Mouse (Mus musculus): Measurements from ENCODE around the gene Mdga1. TPM values are rescaled to one million over a fixed set of nuclear protein-coding genes. Genes with fewer than 3 reads are reported as not detected.

Mdga1 gene
- total RNA-seq, 2 experiments from 2014 or later, result 0.58 to 2.4 TPM

- no peak for ATAC-seq (replicated peaks; ENCODE audit: low FRiP score, poor library complexity, severe bottlenecking)
These were observed 80.6 kb downstream of the Mdga1 start for GRCm38 (mm10) chr17:29888981-29889980.

DNA sequence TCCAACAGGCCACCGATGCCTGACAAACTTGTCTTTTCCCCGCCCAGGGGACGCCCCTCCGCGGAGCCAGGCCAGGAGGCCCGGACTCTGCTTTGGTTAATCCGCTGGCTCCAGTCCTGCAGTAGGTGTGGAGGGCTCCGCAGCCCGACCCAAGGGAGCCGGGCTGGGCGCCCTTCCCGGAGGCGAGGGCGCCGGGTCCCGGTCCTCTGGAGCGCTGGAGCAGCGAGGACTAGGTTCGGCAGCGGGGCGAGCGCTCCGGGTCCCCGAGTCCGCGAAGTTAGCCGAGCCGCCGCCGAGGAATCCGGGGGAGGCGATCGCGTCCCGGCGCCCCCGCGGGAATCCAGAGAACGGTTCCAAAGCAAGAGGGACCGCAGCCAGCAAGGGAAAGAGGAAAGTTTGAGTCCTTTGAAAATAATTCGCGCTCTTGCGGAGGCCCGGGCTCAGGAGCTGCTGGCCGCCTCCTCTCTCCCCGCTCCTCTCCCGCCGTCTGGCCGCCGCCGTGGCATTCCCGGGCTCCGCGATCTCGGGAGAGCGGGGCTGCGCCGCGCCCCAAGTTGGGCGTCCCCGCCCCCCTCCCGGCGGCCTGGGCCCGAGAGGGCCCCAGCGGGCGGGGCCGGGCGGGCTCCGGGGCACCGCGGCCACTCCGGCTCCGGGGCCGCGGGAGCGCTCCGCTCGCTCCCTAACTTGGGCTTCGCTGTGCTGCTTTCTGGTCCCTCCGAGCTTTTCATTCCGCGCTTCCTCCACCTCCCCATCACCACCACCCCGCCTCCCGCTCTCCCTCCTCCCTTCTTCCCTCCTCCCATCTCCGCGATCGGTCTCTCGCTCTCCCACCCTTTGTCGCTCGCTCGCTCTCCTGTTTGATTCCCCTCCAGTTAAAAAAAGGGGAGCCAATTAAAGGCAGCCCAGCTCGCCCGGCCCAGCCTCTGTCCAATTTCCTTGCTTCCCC is 81.7 kb downstream of the Mdga1 start:
- ATAC-seq (replicated peaks; ENCODE audit: low FRiP score, poor library complexity, severe bottlenecking), result no peak

GRCm38 (mm10) chr17:29887271-29887880 is 82.5 kb downstream of the Mdga1 start:
- ATAC-seq (replicated peaks; ENCODE audit: low FRiP score, poor library complexity, severe bottlenecking), result no peak

DNA sequence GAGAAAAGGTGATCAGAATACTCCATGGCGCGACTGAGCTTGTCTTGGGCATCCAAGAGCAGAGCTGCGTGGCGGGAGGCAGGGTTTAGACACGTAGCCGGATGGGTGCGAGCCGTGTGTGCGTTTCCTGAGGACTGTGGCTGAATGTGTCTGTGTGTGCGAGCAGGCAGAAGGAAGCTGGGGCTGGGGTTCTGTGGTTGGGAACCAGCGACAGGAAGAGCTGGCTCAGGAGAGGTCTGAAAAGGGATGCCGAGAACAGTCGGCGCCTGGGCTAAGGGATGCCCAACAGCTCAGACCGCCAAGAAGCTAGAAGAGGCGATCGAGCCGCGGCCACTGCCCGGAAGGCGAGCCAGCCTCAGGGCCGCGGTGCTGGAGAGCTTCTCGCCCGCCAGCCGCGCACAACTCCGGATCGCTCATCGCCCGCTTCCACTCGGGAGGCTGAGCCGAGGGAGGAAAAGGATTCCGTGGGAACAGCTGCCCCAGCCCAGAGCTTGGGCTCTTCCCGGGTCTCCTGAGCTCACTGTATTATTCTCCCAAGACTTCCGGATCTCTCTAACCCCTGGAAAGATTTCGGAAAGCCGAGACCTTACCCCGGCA is 83.1 kb downstream of the Mdga1 start:
- no peak for ATAC-seq (replicated peaks; ENCODE audit: low FRiP score, poor library complexity, severe bottlenecking)

DNA sequence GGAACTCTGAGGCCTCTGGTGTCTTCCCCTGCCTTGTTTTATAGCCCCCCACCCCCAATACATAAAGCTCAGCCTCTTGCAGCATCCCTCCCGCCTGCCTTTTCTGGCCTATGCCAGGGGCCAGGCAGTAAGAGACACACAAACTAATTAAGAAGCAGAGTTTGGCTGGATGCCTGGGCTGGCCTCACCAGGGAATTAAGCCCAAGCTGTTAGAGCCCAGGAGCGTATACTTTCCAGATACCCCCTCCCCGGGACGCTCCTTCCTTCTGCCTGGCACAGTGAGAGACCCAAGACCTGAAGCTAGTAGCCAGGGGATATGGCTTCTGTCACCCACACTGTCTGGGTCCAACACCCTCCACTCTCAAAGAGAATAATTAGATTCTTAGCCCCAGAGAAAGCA is 83.8 kb downstream of the Mdga1 start:
- no peak for ATAC-seq (replicated peaks; ENCODE audit: low FRiP score, poor library complexity, severe bottlenecking)

DNA sequence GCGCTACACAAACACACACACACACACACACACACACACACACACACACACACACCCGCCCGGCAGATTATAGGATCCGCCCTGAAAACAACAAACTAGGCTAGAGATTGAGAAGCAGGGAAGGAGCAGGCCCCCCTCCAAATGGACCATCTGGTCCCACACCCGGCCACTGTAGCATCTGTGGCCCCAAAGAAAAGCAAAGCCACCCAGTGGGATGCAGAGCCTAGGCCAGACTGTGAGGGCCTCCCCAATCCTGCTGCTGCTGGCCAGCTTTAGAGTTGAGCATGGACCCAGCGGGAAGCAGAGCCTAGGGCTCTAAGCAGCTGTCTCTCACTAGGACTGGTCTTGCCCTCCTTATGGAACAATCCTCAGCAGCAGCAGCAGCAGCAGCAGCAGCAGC is 85.3 kb downstream of the Mdga1 start:
- no peak for ATAC-seq (replicated peaks; ENCODE audit: low FRiP score, poor library complexity, severe bottlenecking)

GRCm38 (mm10) chr17:29883351-29883750 is 86.5 kb downstream of the Mdga1 start:
- no peak for ATAC-seq (replicated peaks; ENCODE audit: low FRiP score, poor library complexity, severe bottlenecking)

DNA sequence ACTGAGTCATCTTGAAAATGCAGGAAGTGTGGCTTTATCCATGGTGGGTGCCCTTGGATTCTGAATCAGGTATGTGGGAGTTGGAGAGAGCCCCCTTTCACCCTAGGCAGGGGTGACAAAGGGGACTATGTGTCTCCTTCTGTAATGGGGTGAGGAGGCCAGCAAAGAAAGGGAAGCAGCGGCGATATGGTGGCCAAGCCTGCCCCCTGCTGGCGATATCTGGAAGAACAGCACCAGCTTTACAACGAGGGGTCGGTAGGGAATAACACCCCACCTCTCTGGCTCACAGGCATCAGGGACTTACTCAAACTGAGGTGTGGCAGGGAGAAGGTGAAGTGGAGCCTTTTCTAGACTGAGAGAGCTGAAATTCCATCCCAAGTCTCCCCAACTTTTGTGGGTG is 87.0 kb downstream of the Mdga1 start:
- ATAC-seq (replicated peaks; ENCODE audit: low FRiP score, poor library complexity, severe bottlenecking), result peak; percentile 74

DNA sequence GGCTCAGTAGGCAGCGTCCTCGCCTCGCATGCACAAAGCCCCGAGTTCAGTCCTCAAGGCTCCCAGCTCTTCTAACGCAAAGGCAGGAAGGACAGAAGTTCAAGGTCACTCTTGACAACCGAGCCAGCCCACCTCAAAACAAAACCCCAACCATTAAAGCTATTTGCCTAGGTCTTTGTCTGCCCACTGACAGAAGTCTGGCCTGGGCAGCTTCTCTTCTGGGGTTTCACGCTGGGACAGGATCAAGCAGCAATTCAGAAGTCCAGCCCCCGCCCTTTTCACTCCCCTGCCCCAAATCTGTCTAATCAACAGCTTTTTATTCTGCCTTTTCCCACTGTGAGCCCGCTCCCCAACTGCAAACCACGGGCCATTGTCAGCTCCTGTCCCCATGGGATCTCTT is 89.6 kb downstream of the Mdga1 start:
- no peak for ATAC-seq (replicated peaks; ENCODE audit: low FRiP score, poor library complexity, severe bottlenecking)

- no peak for ATAC-seq (replicated peaks; ENCODE audit: low FRiP score, poor library complexity, severe bottlenecking)
These were observed 90.9 kb downstream of the Mdga1 start for GRCm38 (mm10) chr17:29878990-29879389.

DNA sequence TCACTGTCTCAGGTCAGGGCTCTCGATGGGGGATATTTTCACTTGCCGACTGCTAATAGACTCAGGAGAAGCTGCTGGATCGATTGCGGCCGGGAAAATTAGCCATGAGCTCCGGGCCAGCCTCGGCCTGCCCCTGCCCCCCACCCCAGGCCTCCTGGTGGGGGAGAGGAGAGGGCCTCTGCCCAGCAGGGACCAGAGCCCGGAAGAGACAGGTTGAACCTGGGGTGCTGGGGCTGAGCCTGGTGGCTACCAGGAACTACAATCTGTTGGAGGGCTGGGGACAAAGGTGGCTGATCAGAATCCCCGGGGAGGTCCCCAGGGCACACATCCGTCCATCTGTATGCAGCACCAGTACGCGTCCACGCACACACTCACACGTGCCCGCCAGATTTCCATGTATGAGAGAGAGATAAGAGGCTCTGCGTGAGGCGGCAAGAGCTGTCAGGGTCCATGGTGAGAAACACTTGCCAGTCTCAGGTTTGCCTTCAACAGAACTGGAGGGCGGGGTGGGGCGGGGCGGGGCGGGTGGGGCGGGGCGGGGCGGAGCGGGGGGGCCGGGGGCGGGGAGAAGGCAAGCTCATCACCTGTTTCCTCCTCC is 95.7 kb downstream of the Mdga1 start:
- no peak for ATAC-seq (replicated peaks; ENCODE audit: low FRiP score, poor library complexity, severe bottlenecking)

GRCm38 (mm10) chr17:29873580-29874015 is 96.3 kb downstream of the Mdga1 start:
- no peak for ATAC-seq (replicated peaks; ENCODE audit: low FRiP score, poor library complexity, severe bottlenecking)

DNA sequence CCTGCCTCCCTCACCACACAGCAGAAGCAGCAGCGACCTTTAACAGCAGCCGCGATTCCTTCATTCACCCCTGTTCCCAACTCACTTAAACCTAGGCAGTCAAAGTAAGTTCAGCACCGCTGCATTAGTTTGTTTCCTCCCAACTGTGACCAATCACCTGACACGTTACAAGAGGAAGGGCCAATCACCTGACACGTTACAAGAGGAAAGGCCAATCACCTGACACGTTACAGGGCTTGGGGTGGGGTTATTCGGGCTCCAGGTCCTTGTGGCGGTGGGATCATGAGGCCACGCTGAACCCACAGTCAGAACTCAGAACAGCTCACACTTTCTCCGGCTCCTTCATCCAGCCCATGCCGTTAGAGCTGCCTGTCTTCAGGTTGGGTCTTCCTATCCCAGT is 99.6 kb downstream of the Mdga1 start:
- no peak for ATAC-seq (replicated peaks; ENCODE audit: low FRiP score, poor library complexity, severe bottlenecking)

DNA sequence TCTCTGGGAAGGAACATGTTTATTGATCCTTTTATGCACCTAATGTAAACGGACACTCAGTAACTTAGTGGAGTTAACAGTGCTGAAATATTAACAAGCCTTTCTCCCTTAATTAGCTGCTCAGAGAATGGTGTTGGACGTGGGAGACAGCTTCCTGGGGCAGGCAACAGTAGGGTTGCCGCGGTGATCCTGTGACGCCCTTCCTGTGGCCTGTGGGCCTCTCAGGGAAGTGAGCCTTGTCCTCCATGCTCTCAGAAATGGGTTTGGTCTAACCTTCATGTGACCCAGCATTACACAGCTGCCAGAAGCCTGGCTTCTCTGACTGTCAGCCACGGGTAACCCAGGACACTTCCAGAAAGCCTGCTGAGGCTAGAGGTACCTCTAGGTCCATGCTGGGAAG is 104.0 kb downstream of the Mdga1 start:
- ATAC-seq (replicated peaks; ENCODE audit: low FRiP score, poor library complexity, severe bottlenecking), result no peak

GRCm38 (mm10) chr17:29864440-29864839 is 105.4 kb downstream of the Mdga1 start:
- ATAC-seq (replicated peaks; ENCODE audit: low FRiP score, poor library complexity, severe bottlenecking), result no peak

DNA sequence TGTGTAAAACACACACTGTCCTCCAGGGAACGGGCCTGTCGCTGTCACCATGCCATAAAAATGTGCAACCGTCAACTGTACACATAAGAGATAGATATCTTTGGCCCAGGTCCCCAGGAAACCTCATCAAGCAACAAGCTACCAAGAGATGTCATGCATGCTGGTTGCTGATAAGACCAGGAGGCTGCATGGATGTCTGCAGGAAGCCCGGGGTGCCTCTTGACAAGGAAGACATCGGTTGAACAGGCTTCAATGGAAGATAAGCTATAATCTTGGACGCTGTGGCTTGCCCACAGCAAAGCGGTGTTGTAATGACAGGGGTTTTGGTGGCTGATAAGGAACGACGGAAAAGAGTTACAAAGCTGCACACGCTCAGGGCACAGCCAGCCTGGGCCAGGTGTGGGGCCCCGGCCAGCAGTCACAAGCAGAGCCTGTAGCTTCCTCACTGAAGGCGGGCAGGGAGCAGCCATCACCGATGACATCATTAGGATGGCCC is 110.1 kb downstream of the Mdga1 start:
- ATAC-seq (replicated peaks; ENCODE audit: low FRiP score, poor library complexity, severe bottlenecking), result peak; percentile 85

GRCm38 (mm10) chr17:29858764-29859163 is 111.1 kb downstream of the Mdga1 start:
- peak; percentile 56 for ATAC-seq (replicated peaks; ENCODE audit: low FRiP score, poor library complexity, severe bottlenecking)

- no peak for ATAC-seq (replicated peaks; ENCODE audit: low FRiP score, poor library complexity, severe bottlenecking)
These were observed 113.9 kb downstream of the Mdga1 start for GRCm38 (mm10) chr17:29855702-29856580.
